Mouse (Mus musculus) kidney, adult 2 months (tissue): ENCODE measurements at regions not wholly inside any gene's neighbourhood (a gene's known extent, or its start where the extent isn't known, plus 50 kb on each side); places are given as distances from the start of the nearest gene placed in this dataset.

Source experiments
- CTCF ChIP-seq: fragments of 200-500 bp; conservative IDR thresholded peaks from 2 replicates; pipeline ENCODE4 v1.5.1; 2011; ENCODE audit warnings: low read depth, mild to moderate bottlenecking, control low read depth, low read length, moderate library complexity, mixed read lengths; ENCODE audit not compliant: insufficient read depth, insufficient read length
- POLR2A ChIP-seq: fragments of 200-500 bp; IDR thresholded peaks from one replicate; pipeline ENCODE4 v1.6.1; 2011; ENCODE audit warnings: low read depth, low read length, control low read depth

DNA sequence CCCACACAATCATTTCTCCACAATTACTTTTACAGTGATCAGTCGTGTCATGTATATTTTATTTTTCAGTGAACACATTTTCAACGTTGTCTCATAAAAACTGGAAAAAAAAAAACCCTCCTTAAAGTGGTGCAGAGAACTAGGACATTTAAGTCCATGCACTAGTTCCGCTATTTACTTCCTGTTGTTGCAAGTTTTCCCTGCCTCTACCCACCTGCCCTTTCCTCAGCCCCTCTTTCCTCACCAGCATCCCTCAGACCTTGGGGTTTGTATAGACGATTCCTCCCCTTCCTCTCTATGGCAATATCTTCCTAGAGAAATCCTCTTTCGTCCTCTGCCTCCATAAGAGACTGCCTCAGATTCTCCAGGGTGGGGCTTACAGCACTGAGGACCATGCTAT lies 64.9 kb upstream of the Tfpi start:
- TF ChIP-seq CTCF (no peak), POLR2A (no peak)
